Mouse (Mus musculus): Measurements from ENCODE around the gene Rcan3. TPM values are rescaled to one million over a fixed set of nuclear protein-coding genes. Genes with fewer than 3 reads are reported as not detected.

Rcan3 gene
- polyA plus RNA-seq, 1 experiment from 2014 or later: 18.6 TPM

- 93% methylated on average over 2 of the region's 2 CpGs for WGBS
- H3K4me1 ChIP-seq: peaks cover 5% of the 10 kb centered on the region; the same call in 1 of the 2 replicates
- H3K9ac ChIP-seq: no peak overlapping the region
- H3K9me3 ChIP-seq: no peaks in the 10 kb centered on the region
- ATAC-seq (ENCODE audit: low FRiP score): no peak
- H3K27me3 ChIP-seq: no peaks in the 10 kb centered on the region
- H3K4me2 ChIP-seq: no peak overlapping the region
- no peak overlapping the region for H3K27ac ChIP-seq
- H3K36me3 ChIP-seq (replicated peaks): no peaks in the 10 kb centered on the region
- H3K4me3 ChIP-seq (replicated peaks): no peak overlapping the region
Observed at GRCm38 (mm10) chr4:135404916-135405315, 28.7 kb downstream of the Rcan3 start.

- Histone ChIP-seq H3K4me2 (no peak overlapping the region), H3K27me3 (peaks cover 8% of the 10 kb centered on the region), H3K9me3 (no peaks in the 10 kb centered on the region), H3K27ac (no peak overlapping the region), H3K36me3 (replicated peaks) (no peaks in the 10 kb centered on the region), H3K4me1 (peaks cover 5% of the 10 kb centered on the region; the same call in 1 of the 2 replicates), H3K9ac (no peak overlapping the region), H3K4me3 (replicated peaks) (no peak overlapping the region)
- ATAC-seq (ENCODE audit: low FRiP score): no peak
- WGBS: 80% methylated on average over 10 of the region's 10 CpGs
Observed at GRCm38 (mm10) chr4:135404048-135404447, 29.6 kb downstream of the Rcan3 start.

- no peak for ATAC-seq (ENCODE audit: low FRiP score)
- WGBS: 21% methylated on average over 7 of the region's 7 CpGs
Observed at GRCm38 (mm10) chr4:135401881-135402280, 31.8 kb downstream of the Rcan3 start.

GRCm38 (mm10) chr4:135397991-135398390 is 35.7 kb downstream of the Rcan3 start, which contains the start of gene Ncmap:
Gene Ncmap, minus strand, starts transcription at chr4:135398227.
- ATAC-seq (ENCODE audit: low FRiP score): no peak
- Histone ChIP-seq H3K4me2 (peak within 1 kb of the TSS; percentile 54), H3K36me3 (replicated peaks) (no peaks in the 10 kb centered on the region), H3K4me1 (peaks cover 9% of the 10 kb centered on the region), H3K4me3 (replicated peaks) (peak within 1 kb of the TSS; percentile 38), H3K9ac (peak within 1 kb of the TSS; percentile 12), H3K9me3 (no peaks in the 10 kb centered on the region), H3K27ac (no peak within 1 kb of the TSS), H3K27me3 (peaks cover 52% of the 10 kb centered on the region)
- 1% methylated on average over 28 of the region's 29 CpGs for WGBS

More at GRCm38 (mm10) chr4:135401881-135402280, 31.8 kb downstream of the Rcan3 start:
- no peak overlapping the region for H3K4me2 ChIP-seq
- no peaks in the 10 kb centered on the region for H3K9me3 ChIP-seq
- H3K36me3 ChIP-seq (replicated peaks): no peaks in the 10 kb centered on the region
- H3K4me3 ChIP-seq (replicated peaks): no peak overlapping the region
- no peak overlapping the region for H3K27ac ChIP-seq
- peaks cover 29% of the 10 kb centered on the region for H3K27me3 ChIP-seq
- H3K9ac ChIP-seq: no peak overlapping the region
- peaks cover 13% of the 10 kb centered on the region for H3K4me1 ChIP-seq

GRCm38 (mm10) chr4:135397551-135397950 is 36.1 kb downstream of the Rcan3 start:
- Histone ChIP-seq H3K27me3 (peaks cover 52% of the 10 kb centered on the region), H3K4me2 (peak overlapping the region; percentile 54), H3K9me3 (no peaks in the 10 kb centered on the region), H3K4me3 (replicated peaks) (peak overlapping the region; percentile 38), H3K27ac (no peak overlapping the region), H3K36me3 (replicated peaks) (no peaks in the 10 kb centered on the region), H3K9ac (peak overlapping the region; percentile 12; the same call in 1 of the 2 replicates), H3K4me1 (peaks cover 9% of the 10 kb centered on the region)
- 3% methylated on average over 16 of the region's 16 CpGs for WGBS
- no peak for ATAC-seq (ENCODE audit: low FRiP score)

- no peak for ATAC-seq (ENCODE audit: low FRiP score)
- Histone ChIP-seq H3K9me3 (no peaks in the 10 kb centered on the region), H3K9ac (no peak overlapping the region), H3K4me1 (peaks cover 9% of the 10 kb centered on the region), H3K36me3 (replicated peaks) (no peaks in the 10 kb centered on the region), H3K4me2 (no peak overlapping the region), H3K4me3 (replicated peaks) (no peak overlapping the region), H3K27me3 (peaks cover 52% of the 10 kb centered on the region), H3K27ac (no peak overlapping the region)
- 90% methylated on average over 5 of the region's 5 CpGs for WGBS
Observed at GRCm38 (mm10) chr4:135396303-135396702, 37.4 kb downstream of the Rcan3 start.

- WGBS: 85% methylated on average over 4 of the region's 4 CpGs
- H3K4me1 ChIP-seq: peaks cover 9% of the 10 kb centered on the region
- H3K27ac ChIP-seq: no peak overlapping the region
- H3K4me3 ChIP-seq (replicated peaks): no peak overlapping the region
- no peaks in the 10 kb centered on the region for H3K36me3 ChIP-seq (replicated peaks)
- ATAC-seq (ENCODE audit: low FRiP score): no peak
- H3K9ac ChIP-seq: no peak overlapping the region
- peaks cover 52% of the 10 kb centered on the region for H3K27me3 ChIP-seq
- no peak overlapping the region for H3K4me2 ChIP-seq
- H3K9me3 ChIP-seq: no peaks in the 10 kb centered on the region
Observed at GRCm38 (mm10) chr4:135395375-135395774, 38.3 kb downstream of the Rcan3 start.

GRCm38 (mm10) chr4:135394666-135395065 is 39.0 kb downstream of the Rcan3 start:
- peaks cover 9% of the 10 kb centered on the region for H3K4me1 ChIP-seq
- H3K27me3 ChIP-seq: peaks cover 50% of the 10 kb centered on the region
- no peak for ATAC-seq (ENCODE audit: low FRiP score)
- H3K9ac ChIP-seq: no peak overlapping the region
- no peak overlapping the region for H3K4me2 ChIP-seq
- H3K27ac ChIP-seq: no peak overlapping the region
- no peaks in the 10 kb centered on the region for H3K9me3 ChIP-seq
- 83% methylated on average over 7 of the region's 7 CpGs for WGBS
- no peak overlapping the region for H3K4me3 ChIP-seq (replicated peaks)
- H3K36me3 ChIP-seq (replicated peaks): no peaks in the 10 kb centered on the region

GRCm38 (mm10) chr4:135393381-135393780 is 40.3 kb downstream of the Rcan3 start:
- ATAC-seq (ENCODE audit: low FRiP score): no peak
- H3K27ac ChIP-seq: no peak overlapping the region
- no peaks in the 10 kb centered on the region for H3K36me3 ChIP-seq (replicated peaks)
- H3K9me3 ChIP-seq: no peaks in the 10 kb centered on the region
- H3K9ac ChIP-seq: no peak overlapping the region
- 71% methylated on average over 6 of the region's 6 CpGs for WGBS
- H3K4me3 ChIP-seq (replicated peaks): no peak overlapping the region
- peaks cover 37% of the 10 kb centered on the region for H3K27me3 ChIP-seq
- peaks cover 9% of the 10 kb centered on the region for H3K4me1 ChIP-seq
- H3K4me2 ChIP-seq: no peak overlapping the region

- H3K9me3 ChIP-seq: no peaks in the 10 kb centered on the region
- no peaks in the 10 kb centered on the region for H3K36me3 ChIP-seq (replicated peaks)
- no peak overlapping the region for H3K9ac ChIP-seq
- WGBS: 76% methylated on average over 3 of the region's 3 CpGs
- peaks cover 4% of the 10 kb centered on the region for H3K4me1 ChIP-seq
- no peak overlapping the region for H3K4me3 ChIP-seq (replicated peaks)
- no peak for ATAC-seq (ENCODE audit: low FRiP score)
- no peak overlapping the region for H3K4me2 ChIP-seq
- H3K27ac ChIP-seq: no peak overlapping the region
- H3K27me3 ChIP-seq: peaks cover 32% of the 10 kb centered on the region
Observed at GRCm38 (mm10) chr4:135392801-135393200, 40.9 kb downstream of the Rcan3 start.

GRCm38 (mm10) chr4:135391014-135391413 is 42.6 kb downstream of the Rcan3 start:
- Histone ChIP-seq H3K36me3 (replicated peaks) (no peaks in the 10 kb centered on the region), H3K4me3 (replicated peaks) (no peak overlapping the region), H3K9me3 (no peaks in the 10 kb centered on the region), H3K4me1 (no peaks in the 10 kb centered on the region), H3K27me3 (peaks cover 14% of the 10 kb centered on the region), H3K4me2 (no peak overlapping the region), H3K27ac (no peak overlapping the region), H3K9ac (no peak overlapping the region)
- ATAC-seq (ENCODE audit: low FRiP score): no peak
- 73% methylated on average over 6 of the region's 6 CpGs for WGBS

- Histone ChIP-seq H3K4me1 (peaks cover 5% of the 10 kb centered on the region; the same call in 1 of the 2 replicates), H3K4me3 (replicated peaks) (no peak overlapping the region), H3K4me2 (no peak overlapping the region), H3K27me3 (peaks cover 3% of the 10 kb centered on the region; the same call in 1 of the 2 replicates), H3K9ac (no peak overlapping the region), H3K27ac (no peak overlapping the region), H3K9me3 (no peaks in the 10 kb centered on the region), H3K36me3 (replicated peaks) (no peaks in the 10 kb centered on the region)
- ATAC-seq (ENCODE audit: low FRiP score): no peak
- WGBS: 59% methylated on average over 10 of the region's 10 CpGs
Observed at GRCm38 (mm10) chr4:135385614-135386013, 48.0 kb downstream of the Rcan3 start.

GRCm38 (mm10) chr4:135382316-135382715 is 51.3 kb downstream of the Rcan3 start:
- Histone ChIP-seq H3K4me2 (no peak overlapping the region), H3K9ac (no peak overlapping the region), H3K4me1 (peaks cover 5% of the 10 kb centered on the region; the same call in 1 of the 2 replicates), H3K36me3 (replicated peaks) (no peaks in the 10 kb centered on the region), H3K9me3 (no peaks in the 10 kb centered on the region), H3K27ac (no peak overlapping the region), H3K27me3 (peaks cover 3% of the 10 kb centered on the region; the same call in 1 of the 2 replicates), H3K4me3 (replicated peaks) (no peak overlapping the region)
- ATAC-seq (ENCODE audit: low FRiP score): no peak
- WGBS: 5% methylated on average over 14 of the region's 14 CpGs
